Comparison of ENCODE assay signal across 14 mouse cellular contexts in genomic region chr10:103457896-103458295, GRCm38 (mm10).
"Had no signal": no experiment of that assay in that cellular context is flagged by ENCODE, and none has a peak within 500 bp of the region (broad histone marks: within the 10 kb centered on the region; RNA-seq: fewer than 3 reads in every experiment).

No protein-coding gene starts in this region.

- ATAC-seq: intestine, embryonic 16.5 days; midbrain, embryonic 16.5 days had no signal

- H3K4me3 ChIP-seq: kidney, embryonic 15.5 days; left cerebral cortex, adult 2 months; limb, embryonic 13.5 days; liver, embryonic 15.5 days; lung, embryonic 15.5 days; neural tube, embryonic 15.5 days had no signal

- DNase-seq: kidney, adult 2 months; kidney, postnatal 14 days; right cerebral cortex, adult 18-20 months; right cerebral cortex, postnatal 25 days; thymus, postnatal 36 days had no signal

- H3K4me2 ChIP-seq: kidney, embryonic 15.5 days; limb, embryonic 13.5 days; liver, embryonic 11.5 days; liver, embryonic 15.5 days; lung, embryonic 15.5 days; neural tube, embryonic 15.5 days had no signal

- H3K4me1 ChIP-seq: kidney, embryonic 15.5 days; limb, embryonic 13.5 days; liver, embryonic 15.5 days; lung, embryonic 15.5 days; neural tube, embryonic 15.5 days had no signal

- H3K27me3 ChIP-seq: kidney, embryonic 15.5 days; limb, embryonic 13.5 days; liver, embryonic 15.5 days; lung, embryonic 15.5 days; neural tube, embryonic 15.5 days had no signal

- H3K27ac ChIP-seq: kidney, embryonic 15.5 days; left cerebral cortex, adult 2 months; limb, embryonic 13.5 days; liver, embryonic 15.5 days; lung, embryonic 15.5 days; neural tube, embryonic 15.5 days had no signal

- H3K9me3 ChIP-seq: kidney, embryonic 15.5 days; limb, embryonic 13.5 days; liver, embryonic 15.5 days; lung, embryonic 15.5 days; neural tube, embryonic 15.5 days had no signal

- H3K9ac ChIP-seq: kidney, embryonic 15.5 days; limb, embryonic 13.5 days; liver, embryonic 15.5 days; lung, embryonic 15.5 days; neural tube, embryonic 15.5 days had no signal

- H3K36me3 ChIP-seq: kidney, embryonic 15.5 days; limb, embryonic 13.5 days; liver, embryonic 15.5 days; lung, embryonic 15.5 days; neural tube, embryonic 15.5 days had no signal
